Mouse (Mus musculus): ENCODE measurements around the gene Pax2. TPM values are rescaled to one million over a fixed set of nuclear protein-coding genes. Genes with fewer than 3 reads are reported as not detected.

Gene Pax2
- polyA plus RNA-seq, 1 experiment from 2014 or later = not detected

- no peaks in the 10 kb centered on the region for H3K36me3 ChIP-seq (ENCODE audit: control insufficient read depth, insufficient read depth, low read length)
- no peak overlapping the region for H3K9ac ChIP-seq (ENCODE audit: low read depth, low read length)
- no peak overlapping the region for H3K4me2 ChIP-seq
- no peaks in the 10 kb centered on the region for H3K9me3 ChIP-seq (ENCODE audit: control insufficient read depth, low read length)
- peaks cover 4% of the 10 kb centered on the region for H3K4me1 ChIP-seq (replicated peaks; ENCODE audit: control insufficient read depth, insufficient read depth, low read length)
- 2% methylated on average over 37 of the region's 37 CpGs for WGBS
- H3K27me3 ChIP-seq (replicated peaks; ENCODE audit: control insufficient read depth, insufficient read depth, low read length) = peaks cover 99% of the 10 kb centered on the region
- H3K4me3 ChIP-seq (ENCODE audit: low read depth, low read length) = no peak overlapping the region
- DNase-seq (ENCODE audit: low spot score) (no peak), ATAC-seq (replicated peaks; ENCODE audit: low FRiP score) (no peak)
- H3K27ac ChIP-seq (ENCODE audit: low read depth, low read length) = no peak overlapping the region
These were observed 3.8 kb downstream of the Pax2 start for GRCm38 (mm10) chr19:44759531-44760118.

- H3K4me1 ChIP-seq (replicated peaks; ENCODE audit: control insufficient read depth, insufficient read depth, low read length) = peaks cover 4% of the 10 kb centered on the region
These were observed 4.7 kb downstream of the Pax2 start for GRCm38 (mm10) chr19:44760259-44761131.

GRCm38 (mm10) chr19:44762121-44762621 lies 6.3 kb downstream of the Pax2 start:
- Histone ChIP-seq H3K4me3 (ENCODE audit: low read depth, low read length) (no peak overlapping the region), H3K9ac (ENCODE audit: low read depth, low read length) (no peak overlapping the region), H3K4me2 (no peak overlapping the region), H3K27ac (ENCODE audit: low read depth, low read length) (no peak overlapping the region), H3K9me3 (ENCODE audit: control insufficient read depth, low read length) (no peaks in the 10 kb centered on the region), H3K27me3 (replicated peaks; ENCODE audit: control insufficient read depth, insufficient read depth, low read length) (peaks cover 96% of the 10 kb centered on the region), H3K36me3 (ENCODE audit: control insufficient read depth, insufficient read depth, low read length) (no peaks in the 10 kb centered on the region), H3K4me1 (replicated peaks; ENCODE audit: control insufficient read depth, insufficient read depth, low read length) (no peaks in the 10 kb centered on the region)
- 38% methylated on average over 7 of the region's 7 CpGs for WGBS
- ATAC-seq (replicated peaks; ENCODE audit: low FRiP score) (no peak), DNase-seq (ENCODE audit: low spot score) (no peak)

More at GRCm38 (mm10) chr19:44760259-44761131, 4.7 kb downstream of the Pax2 start:
- 3% methylated on average over 39 of the region's 39 CpGs for WGBS
- Histone ChIP-seq H3K27ac (ENCODE audit: low read depth, low read length) (no peak overlapping the region), H3K9ac (ENCODE audit: low read depth, low read length) (no peak overlapping the region), H3K4me2 (no peak overlapping the region), H3K36me3 (ENCODE audit: control insufficient read depth, insufficient read depth, low read length) (no peaks in the 10 kb centered on the region), H3K4me3 (ENCODE audit: low read depth, low read length) (no peak overlapping the region), H3K9me3 (ENCODE audit: control insufficient read depth, low read length) (no peaks in the 10 kb centered on the region), H3K27me3 (replicated peaks; ENCODE audit: control insufficient read depth, insufficient read depth, low read length) (peaks cover 99% of the 10 kb centered on the region)
- ATAC-seq (replicated peaks; ENCODE audit: low FRiP score) (no peak), DNase-seq (ENCODE audit: low spot score) (no peak)

- DNase-seq (ENCODE audit: low spot score) (no peak), ATAC-seq (replicated peaks; ENCODE audit: low FRiP score) (no peak)
- Histone ChIP-seq H3K27ac (ENCODE audit: low read depth, low read length) (no peak overlapping the region), H3K27me3 (replicated peaks; ENCODE audit: control insufficient read depth, insufficient read depth, low read length) (peaks cover 20% of the 10 kb centered on the region), H3K4me1 (replicated peaks; ENCODE audit: control insufficient read depth, insufficient read depth, low read length) (no peaks in the 10 kb centered on the region), H3K36me3 (ENCODE audit: control insufficient read depth, insufficient read depth, low read length) (no peaks in the 10 kb centered on the region), H3K9ac (ENCODE audit: low read depth, low read length) (no peak overlapping the region), H3K4me2 (no peak overlapping the region), H3K4me3 (ENCODE audit: low read depth, low read length) (no peak overlapping the region), H3K9me3 (ENCODE audit: control insufficient read depth, low read length) (no peaks in the 10 kb centered on the region)
- 53% methylated on average over 6 of the region's 6 CpGs for WGBS
These were observed 14.6 kb downstream of the Pax2 start for GRCm38 (mm10) chr19:44770268-44771050.

GRCm38 (mm10) chr19:44771499-44771898 lies 15.7 kb downstream of the Pax2 start:
- Histone ChIP-seq H3K9ac (ENCODE audit: low read depth, low read length) (no peak overlapping the region), H3K36me3 (ENCODE audit: control insufficient read depth, insufficient read depth, low read length) (no peaks in the 10 kb centered on the region), H3K4me2 (no peak overlapping the region), H3K9me3 (ENCODE audit: control insufficient read depth, low read length) (no peaks in the 10 kb centered on the region), H3K4me3 (ENCODE audit: low read depth, low read length) (no peak overlapping the region), H3K27ac (ENCODE audit: low read depth, low read length) (no peak overlapping the region), H3K4me1 (replicated peaks; ENCODE audit: control insufficient read depth, insufficient read depth, low read length) (no peaks in the 10 kb centered on the region), H3K27me3 (replicated peaks; ENCODE audit: control insufficient read depth, insufficient read depth, low read length) (peaks cover 13% of the 10 kb centered on the region)
- ATAC-seq (replicated peaks; ENCODE audit: low FRiP score) = no peak
- DNase-seq (ENCODE audit: low spot score) = no peak
- 72% methylated on average over 13 of the region's 13 CpGs for WGBS

GRCm38 (mm10) chr19:44781987-44782386 lies 26.1 kb downstream of the Pax2 start:
- WGBS = 49% methylated on average over 3 of the region's 3 CpGs
- no peak for ATAC-seq (replicated peaks; ENCODE audit: low FRiP score)
- no peak for DNase-seq (ENCODE audit: low spot score)
- Histone ChIP-seq H3K4me1 (replicated peaks; ENCODE audit: control insufficient read depth, insufficient read depth, low read length) (no peaks in the 10 kb centered on the region), H3K4me3 (ENCODE audit: low read depth, low read length) (no peak overlapping the region), H3K27ac (ENCODE audit: low read depth, low read length) (no peak overlapping the region), H3K27me3 (replicated peaks; ENCODE audit: control insufficient read depth, insufficient read depth, low read length) (peaks cover 12% of the 10 kb centered on the region), H3K4me2 (no peak overlapping the region), H3K9me3 (ENCODE audit: control insufficient read depth, low read length) (no peaks in the 10 kb centered on the region), H3K9ac (ENCODE audit: low read depth, low read length) (no peak overlapping the region), H3K36me3 (ENCODE audit: control insufficient read depth, insufficient read depth, low read length) (no peaks in the 10 kb centered on the region)

GRCm38 (mm10) chr19:44784391-44784790 lies 28.5 kb downstream of the Pax2 start:
- Histone ChIP-seq H3K27me3 (replicated peaks; ENCODE audit: control insufficient read depth, insufficient read depth, low read length) (peaks cover 18% of the 10 kb centered on the region), H3K4me1 (replicated peaks; ENCODE audit: control insufficient read depth, insufficient read depth, low read length) (no peaks in the 10 kb centered on the region), H3K27ac (ENCODE audit: low read depth, low read length) (no peak overlapping the region), H3K36me3 (ENCODE audit: control insufficient read depth, insufficient read depth, low read length) (no peaks in the 10 kb centered on the region), H3K9me3 (ENCODE audit: control insufficient read depth, low read length) (no peaks in the 10 kb centered on the region), H3K4me3 (ENCODE audit: low read depth, low read length) (no peak overlapping the region), H3K4me2 (no peak overlapping the region), H3K9ac (ENCODE audit: low read depth, low read length) (no peak overlapping the region)
- no peak for ATAC-seq (replicated peaks; ENCODE audit: low FRiP score)
- 37% methylated on average over 4 of the region's 4 CpGs for WGBS
- DNase-seq (ENCODE audit: low spot score) = no peak

- H3K9me3 ChIP-seq (ENCODE audit: control insufficient read depth, low read length) = no peaks in the 10 kb centered on the region
- H3K4me1 ChIP-seq (replicated peaks; ENCODE audit: control insufficient read depth, insufficient read depth, low read length) = no peaks in the 10 kb centered on the region
- no peak overlapping the region for H3K4me2 ChIP-seq
- 72% methylated on average over 8 of the region's 8 CpGs for WGBS
- H3K27me3 ChIP-seq (replicated peaks; ENCODE audit: control insufficient read depth, insufficient read depth, low read length) = peaks cover 20% of the 10 kb centered on the region
- H3K36me3 ChIP-seq (ENCODE audit: control insufficient read depth, insufficient read depth, low read length) = no peaks in the 10 kb centered on the region
- H3K27ac ChIP-seq (ENCODE audit: low read depth, low read length) = no peak overlapping the region
- DNase-seq (ENCODE audit: low spot score) = no peak
- H3K9ac ChIP-seq (ENCODE audit: low read depth, low read length) = no peak overlapping the region
- ATAC-seq (replicated peaks; ENCODE audit: low FRiP score) = no peak
- no peak overlapping the region for H3K4me3 ChIP-seq (ENCODE audit: low read depth, low read length)
These were observed 32.6 kb downstream of the Pax2 start for GRCm38 (mm10) chr19:44788488-44788887.
